Mouse (Mus musculus): ENCODE data around the gene Tarbp1. TPM values are rescaled to one million over a fixed set of nuclear protein-coding genes. Genes with fewer than 3 reads are reported as not detected.
A peak's percentile ranks its signal among the peaks of the same experiment; 100 is the strongest.

Gene Tarbp1
- polyA plus RNA-seq (2015; fragmentation: Nextera tagmentation; extraction: Ambion mirVana): 2.2 and 2.5 TPM in 2 replicates

DNA sequence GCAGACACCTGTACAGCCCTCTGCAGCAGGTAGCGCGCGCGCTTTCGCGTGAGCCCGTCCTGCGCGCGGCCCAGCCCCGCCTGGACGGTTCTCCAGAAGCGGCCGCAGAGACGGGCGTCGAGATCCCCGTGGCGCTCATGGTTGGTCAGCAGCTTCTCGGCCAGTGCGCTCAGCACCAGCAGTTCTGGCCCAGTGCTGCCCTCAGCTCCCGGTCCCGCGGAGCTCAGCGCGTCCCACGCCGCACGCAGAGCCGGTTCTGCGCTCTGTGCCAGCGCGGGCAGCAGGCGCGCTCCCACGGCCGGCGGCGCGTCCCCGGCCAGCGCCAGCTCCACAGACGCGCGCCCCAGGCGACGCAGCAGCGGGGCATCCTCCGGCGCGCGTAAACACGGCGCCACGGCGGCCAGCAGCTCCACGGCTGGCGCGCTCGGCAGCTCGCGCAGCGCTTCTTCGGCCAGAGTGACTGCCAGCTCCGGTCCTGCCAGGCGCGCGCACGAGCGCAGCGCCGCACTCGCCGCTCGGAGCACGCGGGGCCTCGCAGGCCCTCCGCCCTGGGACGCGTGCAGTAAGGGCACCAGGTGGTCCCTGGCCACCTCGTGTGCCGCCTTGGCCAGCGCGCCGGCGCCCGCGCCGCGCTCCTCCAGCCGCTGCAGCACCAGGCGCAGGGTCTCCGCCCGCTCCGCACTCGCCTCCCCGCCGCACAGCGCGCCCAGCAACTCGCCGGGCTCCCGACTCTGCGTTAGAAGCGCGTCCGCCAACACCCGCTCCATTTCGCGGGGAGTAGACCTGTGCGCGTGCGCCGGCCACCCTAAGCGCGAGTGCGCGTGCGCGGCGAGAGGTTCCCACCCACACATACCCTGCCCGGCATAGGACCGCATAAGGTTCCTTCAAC is at the start of gene Tarbp1:
Tarbp1 (minus strand) TSS at position 767 of the 889 bp plus-strand sequence.
- Histone ChIP-seq H3K9ac (ENCODE audit: low read length) (peak within 1 kb of the TSS; percentile 85), H3K4me1 (replicated peaks; ENCODE audit: control insufficient read depth, insufficient read depth, low read length) (peaks cover 19% of the 10 kb centered on the region), H3K27ac (ENCODE audit: low read length) (peak within 1 kb of the TSS; percentile 84), H3K36me3 (ENCODE audit: control insufficient read depth, insufficient read depth, low read length) (peaks cover 11% of the 10 kb centered on the region), H3K9me3 (ENCODE audit: control insufficient read depth, low read length) (no peaks in the 10 kb centered on the region), H3K4me3 (ENCODE audit: low read length) (peak within 1 kb of the TSS; percentile 84), H3K4me2 (ENCODE audit: low read depth, low read length) (peak within 1 kb of the TSS; percentile 74), H3K27me3 (ENCODE audit: control insufficient read depth, insufficient read depth, low read depth, low read length) (no peaks in the 10 kb centered on the region)
- peak; percentile 94 for ATAC-seq (ENCODE audit: low read depth)
- WGBS: 0% methylated on average over 118 of the region's 124 CpGs

- Histone ChIP-seq H3K9me3 (ENCODE audit: control insufficient read depth, low read length) (0 out of 2 replicates have a peak, but pooled peaks cover 2% of the 10 kb centered on the region), H3K36me3 (ENCODE audit: control insufficient read depth, insufficient read depth, low read length) (no peaks in the 10 kb centered on the region), H3K27ac (ENCODE audit: low read length) (peak overlapping the region; percentile 98), H3K4me3 (ENCODE audit: low read length) (no peak overlapping the region), H3K9ac (ENCODE audit: low read length) (peak overlapping the region; percentile 40; the same call in 1 of the 2 replicates), H3K4me2 (ENCODE audit: low read depth, low read length) (peak overlapping the region; percentile 32; the same call in 1 of the 2 replicates), H3K27me3 (ENCODE audit: control insufficient read depth, insufficient read depth, low read depth, low read length) (no peaks in the 10 kb centered on the region), H3K4me1 (replicated peaks; ENCODE audit: control insufficient read depth, insufficient read depth, low read length) (peaks cover 48% of the 10 kb centered on the region)
- 30% methylated on average over 18 of the region's 18 CpGs for WGBS
- peak; percentile 73 for ATAC-seq (ENCODE audit: low read depth)
These were observed 49.5 kb upstream of the Tarbp1 start for GRCm38 (mm10) chr8:126524233-126524985.

DNA sequence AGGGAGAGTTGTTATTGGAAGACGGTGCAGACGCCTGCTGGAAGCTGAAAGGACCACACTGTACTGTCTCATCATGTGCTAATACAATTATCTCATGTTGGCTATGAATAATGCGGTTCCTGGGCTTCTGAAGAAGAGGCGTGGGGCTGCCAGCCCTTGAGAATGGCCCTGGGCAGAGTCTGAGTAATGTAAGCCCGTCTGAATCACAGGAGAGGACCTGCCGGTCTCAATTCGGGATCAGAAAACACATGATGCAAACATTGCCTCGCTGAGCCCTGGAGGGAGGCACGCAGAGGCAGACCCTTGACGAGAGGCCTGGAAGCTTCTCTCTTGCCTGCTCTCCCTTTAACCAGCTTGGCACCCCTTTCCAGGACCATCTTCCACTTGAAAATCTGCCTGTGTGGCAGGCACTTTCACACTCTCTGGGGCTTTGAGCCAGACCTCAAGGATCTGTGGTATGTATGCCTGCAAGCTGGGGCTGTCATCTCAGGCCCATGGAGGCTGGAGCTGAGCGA is 48.3 kb upstream of the Tarbp1 start:
- Histone ChIP-seq H3K27ac (ENCODE audit: low read length) (peak overlapping the region; percentile 98), H3K4me2 (ENCODE audit: low read depth, low read length) (no peak overlapping the region), H3K4me1 (replicated peaks; ENCODE audit: control insufficient read depth, insufficient read depth, low read length) (peaks cover 48% of the 10 kb centered on the region), H3K9me3 (ENCODE audit: control insufficient read depth, low read length) (0 out of 2 replicates have a peak, but pooled peaks cover 2% of the 10 kb centered on the region), H3K36me3 (ENCODE audit: control insufficient read depth, insufficient read depth, low read length) (no peaks in the 10 kb centered on the region), H3K9ac (ENCODE audit: low read length) (no peak overlapping the region), H3K4me3 (ENCODE audit: low read length) (no peak overlapping the region), H3K27me3 (ENCODE audit: control insufficient read depth, insufficient read depth, low read depth, low read length) (no peaks in the 10 kb centered on the region)
- ATAC-seq (ENCODE audit: low read depth): peak; percentile 18; the same call in 1 of the 2 replicates
- WGBS: 55% methylated on average over 11 of the region's 11 CpGs

- no peak overlapping the region for H3K4me2 ChIP-seq (ENCODE audit: low read depth, low read length)
- H3K27ac ChIP-seq (ENCODE audit: low read length): no peak overlapping the region
- no peak overlapping the region for H3K9ac ChIP-seq (ENCODE audit: low read length)
- peaks cover 23% of the 10 kb centered on the region for H3K4me1 ChIP-seq (replicated peaks; ENCODE audit: control insufficient read depth, insufficient read depth, low read length)
- no peaks in the 10 kb centered on the region for H3K27me3 ChIP-seq (ENCODE audit: control insufficient read depth, insufficient read depth, low read depth, low read length)
- no peaks in the 10 kb centered on the region for H3K36me3 ChIP-seq (ENCODE audit: control insufficient read depth, insufficient read depth, low read length)
- ATAC-seq (ENCODE audit: low read depth): no peak
- 82% methylated on average over 4 of the region's 4 CpGs for WGBS
- no peak overlapping the region for H3K4me3 ChIP-seq (ENCODE audit: low read length)
- 0 out of 2 replicates have a peak, but pooled peaks cover 2% of the 10 kb centered on the region for H3K9me3 ChIP-seq (ENCODE audit: control insufficient read depth, low read length)
These were observed 44.6 kb upstream of the Tarbp1 start for GRCm38 (mm10) chr8:126519447-126519975.

- WGBS: 10% methylated on average over 27 of the region's 27 CpGs
- peak overlapping the region; percentile 41 for H3K9ac ChIP-seq (ENCODE audit: low read length)
These were observed 42.0 kb upstream of the Tarbp1 start for GRCm38 (mm10) chr8:126516620-126517577.

DNA sequence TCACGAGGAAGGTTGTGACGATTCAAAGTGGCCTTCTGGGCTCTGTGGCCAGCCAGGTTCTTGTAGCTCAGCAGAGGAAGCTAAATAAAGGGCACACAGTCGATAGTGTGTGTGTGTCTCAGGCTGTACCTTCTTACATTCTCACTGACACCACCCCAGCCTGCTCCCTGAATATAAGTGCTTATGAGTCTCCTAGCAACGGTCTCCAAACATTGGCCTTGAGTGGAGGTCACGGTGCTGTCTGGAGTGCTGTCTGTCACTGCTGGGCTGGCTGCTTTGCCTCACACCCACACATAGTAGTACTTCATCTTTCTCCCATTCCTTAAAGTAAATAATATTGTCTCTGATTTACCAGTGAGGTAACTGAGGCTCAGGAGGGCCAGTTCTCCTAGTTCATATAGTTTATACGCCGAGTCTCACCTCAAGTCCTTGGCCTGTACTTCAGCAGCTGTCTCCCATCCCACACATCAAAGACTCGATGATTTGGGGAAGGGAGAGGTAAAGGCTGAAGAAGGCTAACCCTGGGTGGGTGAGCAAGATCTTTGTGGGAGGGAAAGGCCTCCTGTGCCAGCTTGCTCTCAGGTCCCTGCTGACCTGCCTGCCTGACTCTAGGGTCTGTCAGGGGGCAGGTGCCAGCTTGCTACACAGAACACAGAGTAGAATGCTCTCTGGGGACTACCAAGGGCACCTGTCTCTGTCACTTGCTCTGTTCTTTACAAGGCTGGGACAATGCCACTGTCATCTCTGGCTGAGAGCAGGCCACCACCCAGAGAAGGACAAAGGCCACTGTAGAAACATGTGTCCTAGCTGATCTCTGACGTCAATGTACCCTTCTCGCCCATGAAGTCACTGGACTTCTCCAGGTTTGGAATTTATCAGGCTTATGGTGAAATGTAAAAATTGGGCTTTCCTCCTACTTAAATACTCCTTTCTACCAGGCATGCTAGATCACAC is 39.4 kb upstream of the Tarbp1 start:
- peak; percentile 62; the same call in 1 of the 2 replicates for ATAC-seq (ENCODE audit: low read depth)
- no peaks in the 10 kb centered on the region for H3K36me3 ChIP-seq (ENCODE audit: control insufficient read depth, insufficient read depth, low read length)
- 39% methylated on average over 10 of the region's 10 CpGs for WGBS
- H3K9me3 ChIP-seq (ENCODE audit: control insufficient read depth, low read length): no peaks in the 10 kb centered on the region
- H3K27me3 ChIP-seq (ENCODE audit: control insufficient read depth, insufficient read depth, low read depth, low read length): no peaks in the 10 kb centered on the region
- peaks cover 16% of the 10 kb centered on the region for H3K4me1 ChIP-seq (replicated peaks; ENCODE audit: control insufficient read depth, insufficient read depth, low read length)
- no peak overlapping the region for H3K4me2 ChIP-seq (ENCODE audit: low read depth, low read length)
- 0 out of 2 replicates have a peak overlapping the region, but pooled peaks have one; percentile 4 for H3K9ac ChIP-seq (ENCODE audit: low read length)
- H3K27ac ChIP-seq (ENCODE audit: low read length): no peak overlapping the region; the same call in 1 of the 2 replicates
- no peak overlapping the region for H3K4me3 ChIP-seq (ENCODE audit: low read length)

More at GRCm38 (mm10) chr8:126516620-126517577, 42.0 kb upstream of the Tarbp1 start:
- Histone ChIP-seq H3K9me3 (ENCODE audit: control insufficient read depth, low read length) (0 out of 2 replicates have a peak, but pooled peaks cover 2% of the 10 kb centered on the region), H3K27ac (ENCODE audit: low read length) (peak overlapping the region; percentile 80), H3K27me3 (ENCODE audit: control insufficient read depth, insufficient read depth, low read depth, low read length) (no peaks in the 10 kb centered on the region), H3K4me3 (ENCODE audit: low read length) (peak overlapping the region; percentile 37), H3K36me3 (ENCODE audit: control insufficient read depth, insufficient read depth, low read length) (no peaks in the 10 kb centered on the region), H3K4me2 (ENCODE audit: low read depth, low read length) (peak overlapping the region; percentile 63), H3K4me1 (replicated peaks; ENCODE audit: control insufficient read depth, insufficient read depth, low read length) (peaks cover 16% of the 10 kb centered on the region)
- ATAC-seq (ENCODE audit: low read depth): peak; percentile 87

- no peak overlapping the region for H3K4me2 ChIP-seq (ENCODE audit: low read depth, low read length)
- WGBS: 85% methylated on average over 3 of the region's 3 CpGs
- no peaks in the 10 kb centered on the region for H3K36me3 ChIP-seq (ENCODE audit: control insufficient read depth, insufficient read depth, low read length)
- no peak for ATAC-seq (ENCODE audit: low read depth)
- no peaks in the 10 kb centered on the region for H3K27me3 ChIP-seq (ENCODE audit: control insufficient read depth, insufficient read depth, low read depth, low read length)
- H3K9me3 ChIP-seq (ENCODE audit: control insufficient read depth, low read length): no peaks in the 10 kb centered on the region
- no peak overlapping the region for H3K27ac ChIP-seq (ENCODE audit: low read length)
- H3K9ac ChIP-seq (ENCODE audit: low read length): no peak overlapping the region
- H3K4me1 ChIP-seq (replicated peaks; ENCODE audit: control insufficient read depth, insufficient read depth, low read length): peaks cover 8% of the 10 kb centered on the region
- no peak overlapping the region for H3K4me3 ChIP-seq (ENCODE audit: low read length)
These were observed 36.0 kb upstream of the Tarbp1 start for GRCm38 (mm10) chr8:126510866-126511265.

All from lung, embryonic 16.5 days (tissue).